Mouse (Mus musculus): Measurements from ENCODE around the gene Ndufb7. TPM values are rescaled to one million over a fixed set of nuclear protein-coding genes. Genes with fewer than 3 reads are reported as not detected.

Gene Ndufb7
- polyA plus RNA-seq, 1 experiment from 2014 or later, result 288 TPM

- no peaks in the 10 kb centered on the region for H3K9me3 ChIP-seq (replicated peaks)
- peak overlapping the region; percentile 79 for H3K4me2 ChIP-seq (replicated peaks)
- H3K27me3 ChIP-seq, result no peaks in the 10 kb centered on the region
- H3K36me3 ChIP-seq, result peaks cover 36% of the 10 kb centered on the region
- H3K4me1 ChIP-seq, result peaks cover 25% of the 10 kb centered on the region
- H3K9ac ChIP-seq, result peak overlapping the region; percentile 74
- peak; percentile 82 for ATAC-seq (ENCODE audit: insufficient number of reproducible peaks, low FRiP score, low TSS enrichment, low read depth)
- peak overlapping the region; percentile 64 for H3K4me3 ChIP-seq (replicated peaks)
- H3K27ac ChIP-seq (replicated peaks), result peak overlapping the region; percentile 97
- WGBS, result under 1% methylated on average over 51 of the region's 51 CpGs
These were observed 41.9 kb downstream of the Ndufb7 start for GRCm38 (mm10) chr8:83608398-83608829.

DNA sequence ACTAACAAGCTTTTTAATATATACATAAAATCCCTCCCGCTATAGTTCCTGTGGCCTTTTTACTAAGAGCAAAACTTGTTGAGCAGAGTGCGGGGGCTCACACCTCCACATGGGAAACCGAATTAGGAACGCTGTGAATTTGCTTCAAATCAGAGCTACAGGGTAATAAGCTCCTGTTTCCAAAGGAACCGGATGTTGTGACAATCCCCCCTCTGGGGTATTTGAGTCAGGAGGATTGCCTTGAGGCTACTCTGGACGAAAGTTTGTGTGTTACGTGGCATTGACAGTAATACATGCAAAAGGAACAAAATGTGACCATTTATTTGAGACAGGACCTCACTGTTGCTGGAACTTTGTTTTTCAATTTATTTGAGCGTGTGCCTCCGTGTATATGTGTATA is 42.6 kb downstream of the Ndufb7 start:
- peak overlapping the region; percentile 64 for H3K4me3 ChIP-seq (replicated peaks)
- H3K4me2 ChIP-seq (replicated peaks), result peak overlapping the region; percentile 79
- no peaks in the 10 kb centered on the region for H3K9me3 ChIP-seq (replicated peaks)
- 15% methylated on average over 9 of the region's 9 CpGs for WGBS
- peaks cover 41% of the 10 kb centered on the region for H3K36me3 ChIP-seq
- H3K4me1 ChIP-seq, result peaks cover 25% of the 10 kb centered on the region
- H3K9ac ChIP-seq, result peak overlapping the region; percentile 74
- peak overlapping the region; percentile 97 for H3K27ac ChIP-seq (replicated peaks)
- no peak for ATAC-seq (ENCODE audit: insufficient number of reproducible peaks, low FRiP score, low TSS enrichment, low read depth)
- no peaks in the 10 kb centered on the region for H3K27me3 ChIP-seq

DNA sequence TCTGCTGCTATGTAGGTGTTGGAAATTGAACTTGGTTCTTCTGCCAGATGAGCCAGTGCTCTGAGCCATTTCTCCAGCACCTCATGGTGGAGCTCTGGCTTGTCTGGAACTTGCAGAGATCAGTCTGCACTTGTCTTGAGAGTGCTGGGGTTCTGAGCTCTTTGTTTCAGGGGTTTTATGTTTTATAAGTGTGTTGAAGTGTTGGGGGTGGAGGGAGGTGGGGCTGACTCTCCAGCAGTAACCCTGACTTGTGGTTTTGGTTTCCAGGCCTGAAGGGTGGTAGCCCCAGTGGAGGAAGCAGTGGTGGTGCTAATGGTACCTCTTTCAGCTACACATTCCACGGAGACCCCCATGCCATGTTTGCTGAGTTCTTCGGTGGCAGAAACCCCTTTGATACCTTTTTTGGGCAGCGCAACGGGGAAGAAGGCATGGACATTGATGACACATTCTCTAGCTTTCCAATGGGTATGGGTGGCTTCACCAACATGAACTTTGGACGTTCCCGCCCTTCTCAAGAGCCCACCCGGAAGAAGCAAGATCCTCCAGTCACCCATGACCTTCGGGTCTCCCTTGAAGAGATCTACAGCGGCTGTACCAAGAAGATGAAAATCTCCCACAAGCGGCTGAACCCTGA is 43.2 kb downstream of the Ndufb7 start:
- Histone ChIP-seq H3K4me3 (replicated peaks) (peak overlapping the region; percentile 64), H3K36me3 (peaks cover 41% of the 10 kb centered on the region), H3K9me3 (replicated peaks) (no peaks in the 10 kb centered on the region), H3K9ac (peak overlapping the region; percentile 74), H3K4me2 (replicated peaks) (peak overlapping the region; percentile 79), H3K27ac (replicated peaks) (peak overlapping the region; percentile 97; the same call in 1 of the 2 replicates), H3K4me1 (peaks cover 25% of the 10 kb centered on the region), H3K27me3 (no peaks in the 10 kb centered on the region)
- ATAC-seq (ENCODE audit: insufficient number of reproducible peaks, low FRiP score, low TSS enrichment, low read depth), result no peak
- WGBS, result 87% methylated on average over 10 of the region's 10 CpGs

DNA sequence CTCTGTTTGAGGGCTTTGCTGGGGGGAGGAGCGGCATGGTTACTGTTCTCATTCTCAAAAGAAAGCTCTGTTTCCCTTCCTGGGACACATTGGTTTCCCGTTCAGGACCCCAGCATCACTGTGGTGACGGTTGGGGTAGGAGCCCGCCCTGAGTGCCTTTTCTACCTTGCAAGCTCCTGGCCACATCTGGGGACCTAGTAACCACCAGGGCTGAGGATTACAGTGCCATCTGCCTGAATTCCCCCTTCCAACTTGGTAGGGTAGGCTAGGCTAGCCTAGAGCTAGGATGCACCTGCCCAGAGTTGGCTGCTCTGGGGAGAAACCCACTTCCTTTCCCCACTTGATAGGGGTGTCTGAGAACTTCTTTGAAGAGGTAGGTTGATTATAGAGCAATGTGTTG is 45.5 kb downstream of the Ndufb7 start:
- no peak overlapping the region for H3K4me3 ChIP-seq (replicated peaks)
- peaks cover 41% of the 10 kb centered on the region for H3K36me3 ChIP-seq
- H3K27me3 ChIP-seq, result no peaks in the 10 kb centered on the region
- no peak overlapping the region for H3K9ac ChIP-seq
- 91% methylated on average over 4 of the region's 4 CpGs for WGBS
- H3K27ac ChIP-seq (replicated peaks), result no peak overlapping the region
- H3K9me3 ChIP-seq (replicated peaks), result no peaks in the 10 kb centered on the region
- no peak for ATAC-seq (ENCODE audit: insufficient number of reproducible peaks, low FRiP score, low TSS enrichment, low read depth)
- H3K4me2 ChIP-seq (replicated peaks), result no peak overlapping the region
- H3K4me1 ChIP-seq, result peaks cover 25% of the 10 kb centered on the region

DNA sequence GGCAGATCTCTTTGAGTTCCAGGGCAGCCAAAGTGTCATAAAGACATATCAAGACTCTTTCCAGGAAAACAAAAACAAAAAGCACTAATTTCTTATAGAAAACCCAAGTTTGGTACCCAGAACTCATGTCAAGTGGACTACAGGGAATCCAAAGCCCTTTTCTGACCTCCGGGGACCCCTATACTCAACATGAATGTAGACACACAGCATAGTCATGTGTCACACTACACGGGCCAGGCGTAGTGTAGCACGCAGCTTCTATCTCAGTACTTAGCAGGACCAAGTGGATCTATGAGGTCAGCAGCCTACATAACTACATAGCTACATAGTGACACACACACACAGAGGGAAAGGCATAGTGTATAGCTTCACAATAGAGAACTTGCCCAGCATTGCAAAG is 47.2 kb downstream of the Ndufb7 start:
- no peak overlapping the region for H3K9ac ChIP-seq
- WGBS, result 96% methylated on average over 4 of the region's 4 CpGs
- no peak for ATAC-seq (ENCODE audit: insufficient number of reproducible peaks, low FRiP score, low TSS enrichment, low read depth)

DNA sequence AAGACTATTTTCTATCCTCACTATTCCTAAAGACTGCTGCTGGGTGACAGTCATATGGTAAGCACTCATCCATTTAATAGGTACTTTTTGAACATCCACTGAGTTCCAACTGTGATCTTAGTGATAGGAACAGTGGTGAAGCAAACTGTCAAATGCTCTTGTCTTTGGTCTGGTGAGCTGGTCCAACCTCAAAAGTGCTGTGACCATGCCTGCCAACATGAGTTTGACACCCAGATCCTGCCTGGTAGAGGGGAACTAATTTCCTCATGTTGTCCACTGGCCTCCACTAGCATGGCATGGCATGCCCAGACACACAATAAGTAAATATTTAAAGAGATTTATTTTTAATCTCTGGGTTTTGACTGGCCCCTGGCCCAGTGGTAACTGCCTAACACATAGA is 50.2 kb downstream of the Ndufb7 start:
- ATAC-seq (ENCODE audit: insufficient number of reproducible peaks, low FRiP score, low TSS enrichment, low read depth), result no peak

More for the DNA sequence above, 47.2 kb downstream of the Ndufb7 start:
- Histone ChIP-seq H3K27ac (replicated peaks) (no peak overlapping the region), H3K27me3 (no peaks in the 10 kb centered on the region), H3K4me2 (replicated peaks) (no peak overlapping the region), H3K9me3 (replicated peaks) (no peaks in the 10 kb centered on the region), H3K4me3 (replicated peaks) (no peak overlapping the region), H3K4me1 (peaks cover 20% of the 10 kb centered on the region), H3K36me3 (peaks cover 41% of the 10 kb centered on the region)

DNA sequence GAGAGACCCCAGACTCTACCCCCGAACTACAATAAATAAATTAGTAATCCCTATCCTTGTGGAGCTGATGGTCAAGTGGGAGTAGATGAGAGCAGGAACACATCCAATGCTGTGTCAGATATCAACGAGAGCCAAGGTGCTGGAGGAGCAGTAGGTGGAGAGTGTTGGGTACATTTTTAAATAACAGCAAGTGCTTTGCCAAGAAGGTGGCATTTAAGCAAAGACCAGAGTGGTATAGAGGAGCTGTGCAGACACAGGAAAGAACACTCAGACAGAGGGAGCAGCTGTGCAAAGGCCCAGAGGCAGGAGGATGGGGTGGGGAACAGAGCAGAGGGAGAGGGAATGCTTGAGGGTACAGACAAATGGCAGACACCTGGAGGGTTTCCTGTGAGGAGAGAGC is 50.6 kb downstream of the Ndufb7 start:
- no peaks in the 10 kb centered on the region for H3K9me3 ChIP-seq (replicated peaks)
- H3K9ac ChIP-seq, result no peak overlapping the region
- peaks cover 18% of the 10 kb centered on the region for H3K36me3 ChIP-seq
- peaks cover 6% of the 10 kb centered on the region; the same call in 1 of the 2 replicates for H3K4me1 ChIP-seq
- H3K4me3 ChIP-seq (replicated peaks), result no peak overlapping the region
- no peak overlapping the region for H3K27ac ChIP-seq (replicated peaks)
- no peak for ATAC-seq (ENCODE audit: insufficient number of reproducible peaks, low FRiP score, low TSS enrichment, low read depth)
- 88% methylated on average over 2 of the region's 2 CpGs for WGBS
- H3K4me2 ChIP-seq (replicated peaks), result no peak overlapping the region
- H3K27me3 ChIP-seq, result no peaks in the 10 kb centered on the region

More for the DNA sequence above, 50.2 kb downstream of the Ndufb7 start:
- peaks cover 23% of the 10 kb centered on the region for H3K36me3 ChIP-seq
- H3K4me1 ChIP-seq, result peaks cover 1% of the 10 kb centered on the region; the same call in 1 of the 2 replicates
- no peaks in the 10 kb centered on the region for H3K27me3 ChIP-seq
- H3K4me2 ChIP-seq (replicated peaks), result no peak overlapping the region
- H3K27ac ChIP-seq (replicated peaks), result no peak overlapping the region
- no peaks in the 10 kb centered on the region for H3K9me3 ChIP-seq (replicated peaks)
- no peak overlapping the region for H3K9ac ChIP-seq
- H3K4me3 ChIP-seq (replicated peaks), result no peak overlapping the region

DNA sequence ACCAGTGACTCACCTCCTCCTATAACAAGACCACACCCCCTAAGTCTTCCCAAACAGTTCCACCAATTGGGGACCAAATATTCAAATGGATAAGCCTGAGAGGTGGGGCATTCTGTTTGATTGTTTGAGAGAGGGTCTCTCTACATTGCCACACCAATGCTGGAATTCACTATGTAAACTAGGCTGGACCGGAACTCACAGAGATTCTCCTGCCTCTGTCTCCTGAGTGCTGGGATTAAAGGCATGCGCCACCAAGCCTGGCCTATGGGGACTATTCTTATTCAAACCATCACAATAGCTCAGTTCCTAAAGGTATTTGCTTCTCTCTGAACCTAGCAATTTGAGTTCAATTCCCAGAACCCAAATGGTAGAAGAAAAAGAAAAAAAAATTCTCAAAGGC is 52.1 kb downstream of the Ndufb7 start:
- no peak overlapping the region for H3K9ac ChIP-seq
- H3K27ac ChIP-seq (replicated peaks), result no peak overlapping the region
- H3K36me3 ChIP-seq, result peaks cover 3% of the 10 kb centered on the region
- WGBS, result 96% methylated on average over 2 of the region's 2 CpGs
- H3K9me3 ChIP-seq (replicated peaks), result no peaks in the 10 kb centered on the region
- no peak overlapping the region for H3K4me3 ChIP-seq (replicated peaks)
- H3K4me1 ChIP-seq, result peaks cover 11% of the 10 kb centered on the region; the same call in 1 of the 2 replicates
- H3K27me3 ChIP-seq, result no peaks in the 10 kb centered on the region
- ATAC-seq (ENCODE audit: insufficient number of reproducible peaks, low FRiP score, low TSS enrichment, low read depth), result no peak
- H3K4me2 ChIP-seq (replicated peaks), result no peak overlapping the region

DNA sequence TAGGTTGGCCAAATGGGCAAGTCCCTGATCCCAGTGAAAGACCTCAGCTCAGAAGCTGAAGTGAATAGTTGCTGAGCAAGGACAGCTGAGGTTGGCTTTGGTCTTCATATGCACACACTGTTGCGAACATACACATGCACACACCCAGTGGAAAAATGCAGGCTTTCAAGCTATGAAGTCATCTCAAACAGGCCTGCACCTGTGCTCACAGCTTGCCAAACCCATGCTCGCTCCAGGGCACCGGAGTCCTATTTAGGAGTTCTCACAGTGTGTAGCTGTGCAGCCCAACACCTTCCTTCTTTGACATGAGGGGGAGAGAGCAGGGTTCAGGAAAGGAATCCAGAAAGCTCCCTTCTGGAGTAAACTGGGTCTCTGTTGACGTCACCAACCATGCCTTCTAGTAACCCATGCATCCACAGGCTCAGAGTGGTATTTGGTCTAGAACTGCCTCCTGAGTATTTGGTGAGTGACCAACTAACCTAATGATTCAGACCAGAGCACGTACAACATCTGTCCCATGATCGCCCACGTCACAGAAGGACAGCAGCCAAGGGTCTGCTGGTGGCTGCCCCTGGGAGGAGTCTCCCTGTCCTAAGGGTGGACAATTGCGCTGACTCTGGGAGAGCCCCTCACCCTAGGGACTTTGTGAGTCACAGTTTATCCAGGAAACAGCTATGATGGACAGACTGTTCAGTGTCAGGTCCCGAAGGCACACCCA is 53.3 kb downstream of the Ndufb7 start:
- ATAC-seq (ENCODE audit: insufficient number of reproducible peaks, low FRiP score, low TSS enrichment, low read depth), result no peak; the same call in 1 of the 2 replicates

More for the DNA sequence above, 53.3 kb downstream of the Ndufb7 start:
- Histone ChIP-seq H3K27me3 (no peaks in the 10 kb centered on the region), H3K9me3 (replicated peaks) (no peaks in the 10 kb centered on the region), H3K4me3 (replicated peaks) (no peak overlapping the region), H3K9ac (no peak overlapping the region), H3K36me3 (no peaks in the 10 kb centered on the region), H3K4me2 (replicated peaks) (0 out of 2 replicates have a peak overlapping the region, but pooled peaks have one; percentile 2), H3K4me1 (peaks cover 11% of the 10 kb centered on the region; the same call in 1 of the 2 replicates), H3K27ac (replicated peaks) (peak overlapping the region; percentile 82)
- WGBS, result 74% methylated on average over 9 of the region's 9 CpGs
